Mouse (Mus musculus) adrenal gland, postnatal 4 days (tissue): Measurements from ENCODE around the gene Raph1. TPM values are rescaled to one million over a fixed set of nuclear protein-coding genes. Genes with fewer than 3 reads are reported as not detected.
"Not testable (repeated sequence)": the region's sequence is repeated elsewhere in the genome, so short reads cannot be mapped to it uniquely, and the experiment has no call there.

Experiments
- DNase-seq, 2 experiments: peaks; one replicate each; pipeline ENCODE4 v3.0.0; 2021 to 2022; ENCODE audit warnings: low spot score in 2 of 2, mixed read lengths in 2 of 2
- microRNA-seq: library from miRNA; unstranded; fragments of <30 nt; microRNA quantifications from one replicate; pipeline ENCODE4 v1.2.0, GENCODE M21; 2021
- total RNA-seq, 2 experiments: library from RNA; stranded (reverse); gene quantifications; 2 replicates each; pipeline ENCODE4 v1.2.3; 2021

The Raph1 gene
- total RNA-seq, 2 experiments from 2014 or later, result 73.6 to 75.3 TPM

DNA sequence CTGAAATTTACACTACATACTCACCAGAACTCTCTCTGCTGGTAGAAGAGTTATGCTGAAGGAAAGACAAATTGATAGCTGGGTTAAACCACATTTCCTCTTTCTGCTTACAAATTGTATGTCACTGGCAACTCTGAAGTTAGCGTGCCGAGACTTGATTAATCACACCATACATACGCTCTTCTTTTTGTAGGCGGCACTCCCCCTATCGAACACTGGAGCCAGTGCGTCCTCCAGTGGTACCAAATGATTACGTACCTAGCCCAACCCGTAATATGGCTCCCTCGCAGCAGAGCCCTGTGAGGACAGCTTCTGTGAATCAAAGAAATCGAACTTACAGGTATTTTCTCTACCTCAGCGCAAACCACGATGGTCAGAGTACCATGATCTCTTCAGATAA lies 119.8 kb downstream of the Raph1 start:
- no peak for DNase-seq

DNA sequence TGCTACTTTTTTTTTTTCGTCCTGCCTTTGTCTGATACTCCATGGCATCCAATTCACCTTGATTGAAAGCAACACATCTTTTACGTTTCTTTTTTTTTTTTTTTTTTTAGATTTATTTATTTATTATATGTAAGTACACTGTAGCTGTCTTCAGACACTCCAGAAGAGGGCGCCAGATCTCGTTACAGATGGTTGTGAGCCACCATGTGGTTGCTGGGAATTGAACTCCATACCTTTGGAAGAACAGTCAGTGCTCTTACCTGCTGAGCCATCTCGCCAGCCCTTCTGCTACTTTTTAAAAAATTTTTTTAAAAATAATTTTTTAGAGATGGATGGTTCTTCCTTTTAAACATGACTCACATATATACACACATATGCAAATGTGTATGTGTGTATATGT lies 125.5 kb downstream of the Raph1 start:
- DNase-seq, result not testable (repeated sequence)

DNA sequence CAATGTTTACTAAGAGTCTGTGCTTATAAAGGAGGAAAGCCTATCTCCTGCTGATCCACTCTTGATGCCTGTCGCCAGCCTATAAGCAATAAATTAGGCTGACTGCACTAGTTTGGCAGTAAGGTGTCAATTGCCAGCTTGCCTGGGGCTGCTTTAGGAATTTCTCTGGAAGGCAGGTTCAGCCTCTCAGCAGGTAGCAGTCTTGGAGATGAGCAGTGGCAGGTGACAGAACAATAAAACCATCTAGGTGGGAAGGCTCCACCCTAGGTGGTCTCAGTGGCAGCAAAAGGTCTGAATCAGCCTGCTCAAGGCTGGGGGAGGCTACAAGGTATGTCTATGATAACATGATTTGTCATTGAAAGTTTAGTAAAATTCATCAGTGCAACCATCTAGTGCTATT lies 134.4 kb downstream of the Raph1 start:
- no peak for DNase-seq

Small RNA genes lying within 50 kb of the gene (microRNA-seq; reads per million reads assigned to microRNA genes)
- not detected for gene Gm23762

Other genes starting within 250 kb of the Raph1 start
- 10 to 100 TPM; 25.7 to 31.5 TPM for gene Cyp20a1, start 223.8 kb downstream of the Raph1 start, total RNA-seq
- 10 to 100 TPM; 45.0 to 54.9 TPM for gene Abi2, start 157.5 kb downstream of the Raph1 start, total RNA-seq
- gene Cd28, start 149.7 kb upstream of the Raph1 start, total RNA-seq, result under 1 TPM; 0.34 to 0.37 TPM